Mouse (Mus musculus): ENCODE measurements around the gene Far2.

- TF ChIP-seq CTCF (IDR thresholded peaks at IDR 0.05) (no peak), EP300 (IDR thresholded peaks at IDR 0.05) (no peak)
Observed at GRCm38 (mm10) chr6:148108741-148109472, 61.8 kb downstream of the Far2 start.

Measured in lung, postnatal 0 days (tissue).